Mouse (Mus musculus) intestine, embryonic 16.5 days (tissue): ENCODE data around the gene Akr1b3. TPM values are rescaled to one million over a fixed set of nuclear protein-coding genes. Genes with fewer than 3 reads are reported as not detected.

Experiments used
- ATAC-seq: fragments of 200-750 bp; cut with Nextera tagmentation; 2 replicates; pipeline ENCODE4 v1.8.0; 2017; ENCODE audit warnings: moderate TSS enrichment, moderate library complexity
- H3K27ac ChIP-seq: fragments of 300-500 bp; sonication (generic); 2 replicates; pipeline ENCODE4 v1.5.1; 2014; ENCODE audit warnings: mild to moderate bottlenecking, low read length
- H3K27me3 ChIP-seq: fragments of 300-500 bp; sonication (generic); replicated peaks from 2 replicates; pipeline ENCODE4 v1.6.1; 2014; ENCODE audit warnings: low read length, control low read depth, mixed read lengths; ENCODE audit not compliant: control insufficient read depth, insufficient read depth
- H3K36me3 ChIP-seq: fragments of 300-500 bp; sonication (generic); 2 replicates; pipeline ENCODE4 v1.6.1; 2014; ENCODE audit warnings: low read length, control low read depth; ENCODE audit not compliant: control insufficient read depth, insufficient read depth
- H3K4me1 ChIP-seq: fragments of 300-500 bp; sonication (generic); 2 replicates; pipeline ENCODE4 v1.6.1; 2014; ENCODE audit warnings: low read length, control low read depth, mixed read lengths; ENCODE audit not compliant: control insufficient read depth, insufficient read depth
- H3K4me2 ChIP-seq: fragments of 300-500 bp; sonication (generic); 2 replicates; pipeline ENCODE4 v1.6.1; 2014; ENCODE audit warnings: low read depth, low read length, control low read depth
- H3K4me3 ChIP-seq: fragments of 300-500 bp; sonication (generic); 2 replicates; pipeline ENCODE4 v1.5.1; 2014; ENCODE audit warnings: mild to moderate bottlenecking, low read length
- H3K9ac ChIP-seq: fragments of 300-500 bp; sonication (generic); 2 replicates; pipeline ENCODE4 v1.6.1; 2014; ENCODE audit warnings: low read depth, low read length
- H3K9me3 ChIP-seq: fragments of 300-500 bp; sonication (generic); 2 replicates; pipeline ENCODE4 v1.6.1; 2016; ENCODE audit warnings: low read length, control low read depth; ENCODE audit not compliant: control insufficient read depth
- WGBS: fragments of 180-500 bp; shearing (Covaris S2); extraction: QIAGEN DNeasy Blood & Tissue Kit; methylation state at CpG from one replicate; pipeline ENCODE4 v1.1.7; 2014; 5-methylcytosine and 5-hydroxymethylcytosine counted together
- polyA plus RNA-seq: library from polyadenylated mRNA; unstranded; fragments of >200 nt; fragmentation: Nextera tagmentation; extraction: Ambion mirVana; gene quantifications from 2 replicates; pipeline ENCODE4 v1.2.1, GENCODE M21; 2015

The Akr1b3 gene
- polyA plus RNA-seq, 1 experiment from 2014 or later = 125 TPM

GRCm38 (mm10) chr6:34350037-34350699 is 32.9 kb upstream of the Akr1b3 start:
- H3K36me3 ChIP-seq = no peaks in the 10 kb centered on the region
- H3K27ac ChIP-seq = no peak overlapping the region
- peaks cover 7% of the 10 kb centered on the region; the same call in 1 of the 2 replicates for H3K4me1 ChIP-seq
- no peak overlapping the region for H3K4me3 ChIP-seq
- H3K9ac ChIP-seq = no peak overlapping the region
- no peaks in the 10 kb centered on the region for H3K9me3 ChIP-seq
- no peaks in the 10 kb centered on the region for H3K27me3 ChIP-seq
- ATAC-seq = peak; percentile 72; the same call in 1 of the 2 replicates
- WGBS = 61% methylated on average over 12 of the region's 12 CpGs
- no peak overlapping the region for H3K4me2 ChIP-seq

GRCm38 (mm10) chr6:34346096-34346898 is 29.0 kb upstream of the Akr1b3 start:
- no peaks in the 10 kb centered on the region for H3K36me3 ChIP-seq
- no peaks in the 10 kb centered on the region for H3K27me3 ChIP-seq
- H3K4me3 ChIP-seq = no peak overlapping the region
- no peak overlapping the region for H3K27ac ChIP-seq
- ATAC-seq = peak; percentile 32
- no peaks in the 10 kb centered on the region for H3K9me3 ChIP-seq
- peaks cover 3% of the 10 kb centered on the region; the same call in 1 of the 2 replicates for H3K4me1 ChIP-seq
- no peak overlapping the region; the same call in 1 of the 2 replicates for H3K9ac ChIP-seq
- 48% methylated on average over 14 of the region's 14 CpGs for whole genome bisulfite sequencing
- no peak overlapping the region for H3K4me2 ChIP-seq

- no peaks in the 10 kb centered on the region for H3K36me3 ChIP-seq
- no peaks in the 10 kb centered on the region for H3K9me3 ChIP-seq
- H3K4me2 ChIP-seq = no peak overlapping the region
- no peak overlapping the region for H3K27ac ChIP-seq
- H3K4me1 ChIP-seq = peaks cover 3% of the 10 kb centered on the region; the same call in 1 of the 2 replicates
- 18% methylated on average over 9 of the region's 9 CpGs for WGBS
- H3K27me3 ChIP-seq = no peaks in the 10 kb centered on the region
- H3K4me3 ChIP-seq = no peak overlapping the region
- no peak for ATAC-seq
- H3K9ac ChIP-seq = no peak overlapping the region
Measured at GRCm38 (mm10) chr6:34344935-34345334, 27.7 kb upstream of the Akr1b3 start.

- no peak overlapping the region for H3K4me3 ChIP-seq
- no peak overlapping the region for H3K4me2 ChIP-seq
- H3K4me1 ChIP-seq = peaks cover 3% of the 10 kb centered on the region; the same call in 1 of the 2 replicates
- no peak overlapping the region for H3K27ac ChIP-seq
- no peaks in the 10 kb centered on the region for H3K9me3 ChIP-seq
- H3K9ac ChIP-seq = no peak overlapping the region
- no peaks in the 10 kb centered on the region for H3K36me3 ChIP-seq
- 58% methylated on average over 10 of the region's 10 CpGs for WGBS
- H3K27me3 ChIP-seq = no peaks in the 10 kb centered on the region
- ATAC-seq = no peak
Measured at GRCm38 (mm10) chr6:34344135-34344850, 27.0 kb upstream of the Akr1b3 start.

- no peak overlapping the region for H3K9ac ChIP-seq
- no peaks in the 10 kb centered on the region for H3K36me3 ChIP-seq
- no peak overlapping the region for H3K4me3 ChIP-seq
- H3K9me3 ChIP-seq = no peaks in the 10 kb centered on the region
- H3K27ac ChIP-seq = no peak overlapping the region
- H3K4me1 ChIP-seq = peaks cover 3% of the 10 kb centered on the region; the same call in 1 of the 2 replicates
- no peak for ATAC-seq
- no peak overlapping the region for H3K4me2 ChIP-seq
- H3K27me3 ChIP-seq = no peaks in the 10 kb centered on the region
- 84% methylated on average over 6 of the region's 6 CpGs for WGBS
Measured at GRCm38 (mm10) chr6:34343426-34343825, 26.1 kb upstream of the Akr1b3 start.

- Histone ChIP-seq H3K27ac (no peak overlapping the region), H3K4me2 (no peak overlapping the region), H3K4me1 (peaks cover 3% of the 10 kb centered on the region; the same call in 1 of the 2 replicates), H3K9me3 (no peaks in the 10 kb centered on the region), H3K27me3 (no peaks in the 10 kb centered on the region), H3K36me3 (no peaks in the 10 kb centered on the region), H3K4me3 (no peak overlapping the region), H3K9ac (no peak overlapping the region)
- no peak for ATAC-seq
- WGBS = 85% methylated on average over 2 of the region's 2 CpGs
Measured at GRCm38 (mm10) chr6:34342476-34342875, 25.2 kb upstream of the Akr1b3 start.

- Histone ChIP-seq H3K4me1 (peaks cover 3% of the 10 kb centered on the region; the same call in 1 of the 2 replicates), H3K27ac (no peak overlapping the region), H3K9me3 (no peaks in the 10 kb centered on the region), H3K4me3 (no peak overlapping the region), H3K9ac (no peak overlapping the region), H3K27me3 (no peaks in the 10 kb centered on the region), H3K36me3 (no peaks in the 10 kb centered on the region), H3K4me2 (no peak overlapping the region)
- ATAC-seq = no peak
- 88% methylated on average over 4 of the region's 4 CpGs for WGBS
Measured at GRCm38 (mm10) chr6:34341991-34342390, 24.7 kb upstream of the Akr1b3 start.

GRCm38 (mm10) chr6:34337799-34338198 is 20.5 kb upstream of the Akr1b3 start:
- no peak overlapping the region for H3K27ac ChIP-seq
- no peaks in the 10 kb centered on the region for H3K36me3 ChIP-seq
- ATAC-seq = no peak
- no peaks in the 10 kb centered on the region for H3K27me3 ChIP-seq
- H3K4me3 ChIP-seq = no peak overlapping the region
- H3K9ac ChIP-seq = no peak overlapping the region
- H3K4me1 ChIP-seq = no peaks in the 10 kb centered on the region
- H3K4me2 ChIP-seq = no peak overlapping the region
- WGBS = 84% methylated on average over 2 of the region's 2 CpGs
- H3K9me3 ChIP-seq = no peaks in the 10 kb centered on the region

- Histone ChIP-seq H3K4me1 (no peaks in the 10 kb centered on the region), H3K27me3 (no peaks in the 10 kb centered on the region), H3K27ac (no peak overlapping the region), H3K36me3 (no peaks in the 10 kb centered on the region), H3K4me3 (no peak overlapping the region), H3K4me2 (no peak overlapping the region), H3K9ac (no peak overlapping the region), H3K9me3 (no peaks in the 10 kb centered on the region)
- WGBS = 75% methylated on average over 5 of the region's 5 CpGs
- no peak for ATAC-seq
Measured at GRCm38 (mm10) chr6:34334673-34335072, 17.4 kb upstream of the Akr1b3 start.
